Mouse (Mus musculus): Measurements from ENCODE around the gene Atxn7.

GRCm38 (mm10) chr14:14068553-14068952 is 107.3 kb downstream of the Atxn7 start:
- TF ChIP-seq CTCF (conservative IDR thresholded peaks at IDR 0.05; ENCODE audit: insufficient read depth, insufficient read length, low read depth, low read length) (no peak), POLR2A (IDR thresholded peaks at IDR 0.05; ENCODE audit: low read depth, low read length) (no peak)
